In the genomic region with DNA sequence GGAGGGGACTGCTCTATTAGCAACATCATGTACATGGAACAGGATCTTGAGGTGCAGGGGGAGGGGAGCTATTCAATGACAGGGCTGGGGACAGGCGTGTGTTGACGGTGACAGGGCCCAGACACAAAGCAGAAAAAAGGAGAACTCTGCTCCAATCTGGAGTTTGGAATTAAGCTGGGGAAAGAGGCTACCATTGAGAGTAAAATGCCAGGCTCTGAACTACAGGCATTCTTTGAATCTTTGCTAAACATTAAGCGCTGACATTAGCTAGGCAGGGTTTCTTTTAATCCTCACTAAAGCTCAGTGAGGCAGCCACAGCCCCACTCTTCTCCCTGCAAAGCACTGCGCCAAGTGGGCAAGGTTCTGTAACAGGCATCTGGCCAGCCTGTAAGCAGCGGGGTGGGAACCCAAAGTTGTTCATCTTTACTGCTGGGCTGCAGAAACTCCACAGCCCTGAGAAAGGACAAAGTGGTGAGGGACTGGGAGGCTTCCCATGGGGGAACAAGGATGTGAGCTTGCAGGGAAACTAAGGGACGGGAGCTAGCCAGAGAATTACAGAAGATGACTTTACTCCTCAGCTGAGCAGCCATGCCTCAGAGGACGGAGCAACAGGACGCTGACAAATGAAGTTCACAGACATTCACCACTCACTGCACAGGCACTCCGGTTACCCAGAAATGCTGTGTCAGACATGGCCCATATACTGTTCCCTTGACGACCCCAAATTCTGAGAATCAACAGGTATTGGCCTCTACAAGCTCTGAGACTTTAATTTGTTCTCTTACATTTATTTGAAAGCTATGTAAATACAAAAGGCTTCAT, we compare ENCODE assay signal across 9 mouse cellular contexts.
DNase-seq lines count a peak whose midpoint lies in the region; ATAC-seq lines count a peak whose summit lies in the region.
"Had no signal": no experiment of that assay in that cellular context is flagged by ENCODE, and none has a peak within 500 bp of the region (broad histone marks: within the 10 kb centered on the region; RNA-seq: fewer than 3 reads in every experiment).

No protein-coding gene starts in this region.

- no peaks in the 10 kb centered on the region for H3K27me3 ChIP-seq in forebrain, embryonic 14.5 days (replicated peaks; ENCODE audit: control insufficient read depth, insufficient read depth, low read length)
- no peaks in the 10 kb centered on the region for H3K27me3 ChIP-seq in limb, embryonic 10.5 days (ENCODE audit: low read depth, poor library complexity, severe bottlenecking)

- no peaks in the 10 kb centered on the region for H3K9me3 ChIP-seq in forebrain, embryonic 14.5 days (replicated peaks; ENCODE audit: control insufficient read depth, low read length)
- no peaks in the 10 kb centered on the region for H3K9me3 ChIP-seq in limb, embryonic 10.5 days (replicated peaks)

- peak; percentile 92 for ATAC-seq in forebrain, embryonic 14.5 days

- peak; percentile 13 for DNase-seq in lung, postnatal 14 days
- no peak for DNase-seq in lung, postnatal 4 days
- DNase-seq in forebrain, embryonic 14.5 days (ENCODE audit: low spot score): peak; percentile 81
- peak; percentile 52 to 67 for DNase-seq in heart, postnatal 10 days
- DNase-seq in limb, embryonic 10.5 days (ENCODE audit: low spot score): no peak
- DNase-seq in cerebellum, adult 8-10 months: no peak
- no peak for DNase-seq in cerebellum, adult 9-11 months
- DNase-seq in c-Kit-positive CD71-positive TER-119-positive erythroid progenitor cells, embryonic 14.5 days (ENCODE audit: low spot score): no peak

- WGBS in forebrain, embryonic 14.5 days: 14% methylated on average over 10 of the region's 10 CpGs
- WGBS in limb, embryonic 10.5 days: 59% methylated on average over 10 of the region's 10 CpGs

- H3K27ac ChIP-seq in forebrain, embryonic 14.5 days (ENCODE audit: low read depth, low read length): peak overlapping the region; percentile 76
- peak overlapping the region; percentile 62; the same call in 1 of the 2 replicates for H3K27ac ChIP-seq in limb, embryonic 10.5 days
- H3K27ac ChIP-seq: liver, embryonic 14.5 days had no signal

- H3K4me2 ChIP-seq in forebrain, embryonic 14.5 days (ENCODE audit: low read length): peak overlapping the region; percentile 4

- no peak overlapping the region; the same call in 1 of the 2 replicates for H3K9ac ChIP-seq in forebrain, embryonic 14.5 days (ENCODE audit: low read length)
- H3K9ac ChIP-seq: liver, embryonic 14.5 days had no signal

- intact Hi-C loops in heart, postnatal 10 days (cut with DNase I): no loop called here

- no peak overlapping the region for H3K4me3 ChIP-seq in forebrain, embryonic 14.5 days (ENCODE audit: low read depth, low read length)
- H3K4me3 ChIP-seq in limb, embryonic 10.5 days: no peak overlapping the region

- H3K36me3 ChIP-seq in forebrain, embryonic 14.5 days (ENCODE audit: control insufficient read depth, insufficient read depth, low read length): no peaks in the 10 kb centered on the region
- H3K36me3 ChIP-seq in limb, embryonic 10.5 days: no peaks in the 10 kb centered on the region

- H3K4me1 ChIP-seq in forebrain, embryonic 14.5 days (ENCODE audit: control insufficient read depth, insufficient read depth, low read length): peaks cover 19% of the 10 kb centered on the region
- H3K4me1 ChIP-seq in limb, embryonic 10.5 days: peaks cover 34% of the 10 kb centered on the region

Comparison
In these comparisons a context has a peak if more than half of its experiments do, and no peak if none do; other contexts are left out.
1. DNase-seq: peak in lung, postnatal 14 days (single experiment), forebrain, embryonic 14.5 days (single experiment) and heart, postnatal 10 days (2 of 2); none in lung, postnatal 4 days (0 of 2), limb, embryonic 10.5 days (single experiment), cerebellum, adult 8-10 months (single experiment), cerebellum, adult 9-11 months (single experiment) and c-Kit-positive CD71-positive TER-119-positive erythroid progenitor cells, embryonic 14.5 days (single experiment).